Mouse (Mus musculus): ENCODE results near the gene Fam124a. TPM values are rescaled to one million over a fixed set of nuclear protein-coding genes. Genes with fewer than 3 reads are reported as not detected.

Gene Fam124a
- total and polyA plus RNA-seq, 2 experiments from 2014 or later, result 5.0 to 19.6 TPM

GRCm38 (mm10) chr14:62585338-62585737 lies 29.8 kb downstream of the Fam124a start:
- WGBS, result 54% methylated on average over 3 of the region's 3 CpGs
- Histone ChIP-seq H3K4me3 (ENCODE audit: low read depth, low read length) (no peak overlapping the region), H3K4me2 (ENCODE audit: low read depth, low read length) (no peak overlapping the region), H3K9ac (replicated peaks; ENCODE audit: low read depth, low read length) (no peak overlapping the region), H3K4me1 (ENCODE audit: control insufficient read depth, insufficient read depth) (no peaks in the 10 kb centered on the region), H3K27me3 (ENCODE audit: control insufficient read depth, insufficient read depth, low read length) (no peaks in the 10 kb centered on the region), H3K36me3 (replicated peaks; ENCODE audit: control insufficient read depth, insufficient read depth, low read length) (no peaks in the 10 kb centered on the region), H3K27ac (ENCODE audit: low read depth) (no peak overlapping the region), H3K9me3 (replicated peaks; ENCODE audit: control insufficient read depth, low read length) (no peaks in the 10 kb centered on the region)
- TF ChIP-seq CTCF (IDR thresholded peaks at IDR 0.05; ENCODE audit: low read depth) (no peak), EP300 (IDR thresholded peaks at IDR 0.05; ENCODE audit: low read depth) (no peak)
- ATAC-seq (ENCODE audit: insufficient read depth, low read depth) (no peak), DNase-seq (ENCODE audit: low spot score) (no peak)

- 83% methylated on average over 6 of the region's 6 CpGs for WGBS
- Histone ChIP-seq H3K9me3 (replicated peaks; ENCODE audit: control insufficient read depth, low read length) (no peaks in the 10 kb centered on the region), H3K4me1 (ENCODE audit: control insufficient read depth, insufficient read depth) (no peaks in the 10 kb centered on the region), H3K4me3 (ENCODE audit: low read depth, low read length) (no peak overlapping the region), H3K4me2 (ENCODE audit: low read depth, low read length) (no peak overlapping the region), H3K9ac (replicated peaks; ENCODE audit: low read depth, low read length) (no peak overlapping the region), H3K27ac (ENCODE audit: low read depth) (no peak overlapping the region), H3K36me3 (replicated peaks; ENCODE audit: control insufficient read depth, insufficient read depth, low read length) (no peaks in the 10 kb centered on the region), H3K27me3 (ENCODE audit: control insufficient read depth, insufficient read depth, low read length) (no peaks in the 10 kb centered on the region)
- TF ChIP-seq EP300 (IDR thresholded peaks at IDR 0.05; ENCODE audit: low read depth) (no peak), CTCF (IDR thresholded peaks at IDR 0.05; ENCODE audit: low read depth) (no peak)
- DNase-seq (ENCODE audit: low spot score), result no peak
- ATAC-seq (ENCODE audit: insufficient read depth, low read depth), result no peak
These were observed 44.6 kb downstream of the Fam124a start for GRCm38 (mm10) chr14:62600109-62600522.

GRCm38 (mm10) chr14:62602271-62602670 lies 46.7 kb downstream of the Fam124a start:
- H3K27ac ChIP-seq (ENCODE audit: low read depth), result no peak overlapping the region
- 41% methylated on average over 1 of the region's 1 CpGs for WGBS
- no peak for ATAC-seq (ENCODE audit: insufficient read depth, low read depth)

GRCm38 (mm10) chr14:62602869-62603268 lies 47.3 kb downstream of the Fam124a start:
- 69% methylated on average over 1 of the region's 1 CpGs for WGBS
- DNase-seq (ENCODE audit: low spot score), result no peak
- H3K4me3 ChIP-seq (ENCODE audit: low read depth, low read length), result no peak overlapping the region
- H3K4me2 ChIP-seq (ENCODE audit: low read depth, low read length), result no peak overlapping the region
- ATAC-seq (ENCODE audit: insufficient read depth, low read depth), result no peak
- H3K36me3 ChIP-seq (replicated peaks; ENCODE audit: control insufficient read depth, insufficient read depth, low read length), result no peaks in the 10 kb centered on the region
- no peaks in the 10 kb centered on the region for H3K27me3 ChIP-seq (ENCODE audit: control insufficient read depth, insufficient read depth, low read length)
- H3K9ac ChIP-seq (replicated peaks; ENCODE audit: low read depth, low read length), result no peak overlapping the region
- H3K4me1 ChIP-seq (ENCODE audit: control insufficient read depth, insufficient read depth), result no peaks in the 10 kb centered on the region
- no peak overlapping the region for H3K27ac ChIP-seq (ENCODE audit: low read depth)
- TF ChIP-seq CTCF (IDR thresholded peaks at IDR 0.05; ENCODE audit: low read depth) (no peak), EP300 (IDR thresholded peaks at IDR 0.05; ENCODE audit: low read depth) (no peak)
- H3K9me3 ChIP-seq (replicated peaks; ENCODE audit: control insufficient read depth, low read length), result no peaks in the 10 kb centered on the region

More at GRCm38 (mm10) chr14:62602271-62602670, 46.7 kb downstream of the Fam124a start:
- DNase-seq (ENCODE audit: low spot score), result no peak
- no peak overlapping the region for H3K9ac ChIP-seq (replicated peaks; ENCODE audit: low read depth, low read length)
- no peaks in the 10 kb centered on the region for H3K36me3 ChIP-seq (replicated peaks; ENCODE audit: control insufficient read depth, insufficient read depth, low read length)
- no peaks in the 10 kb centered on the region for H3K4me1 ChIP-seq (ENCODE audit: control insufficient read depth, insufficient read depth)
- no peaks in the 10 kb centered on the region for H3K9me3 ChIP-seq (replicated peaks; ENCODE audit: control insufficient read depth, low read length)
- H3K4me2 ChIP-seq (ENCODE audit: low read depth, low read length), result no peak overlapping the region
- TF ChIP-seq CTCF (IDR thresholded peaks at IDR 0.05; ENCODE audit: low read depth) (no peak), EP300 (IDR thresholded peaks at IDR 0.05; ENCODE audit: low read depth) (no peak)
- no peaks in the 10 kb centered on the region for H3K27me3 ChIP-seq (ENCODE audit: control insufficient read depth, insufficient read depth, low read length)
- H3K4me3 ChIP-seq (ENCODE audit: low read depth, low read length), result no peak overlapping the region

- Histone ChIP-seq H3K36me3 (replicated peaks; ENCODE audit: control insufficient read depth, insufficient read depth, low read length) (no peaks in the 10 kb centered on the region), H3K27ac (ENCODE audit: low read depth) (no peak overlapping the region), H3K9me3 (replicated peaks; ENCODE audit: control insufficient read depth, low read length) (no peaks in the 10 kb centered on the region), H3K27me3 (ENCODE audit: control insufficient read depth, insufficient read depth, low read length) (no peaks in the 10 kb centered on the region), H3K4me2 (ENCODE audit: low read depth, low read length) (no peak overlapping the region), H3K4me3 (ENCODE audit: low read depth, low read length) (no peak overlapping the region), H3K9ac (replicated peaks; ENCODE audit: low read depth, low read length) (no peak overlapping the region), H3K4me1 (ENCODE audit: control insufficient read depth, insufficient read depth) (no peaks in the 10 kb centered on the region)
- WGBS, result 66% methylated on average over 8 of the region's 8 CpGs
- no peak for ATAC-seq (ENCODE audit: insufficient read depth, low read depth)
- no peak for DNase-seq (ENCODE audit: low spot score)
- TF ChIP-seq CTCF (IDR thresholded peaks at IDR 0.05; ENCODE audit: low read depth) (peak; percentile 42), EP300 (IDR thresholded peaks at IDR 0.05; ENCODE audit: low read depth) (no peak)
These were observed 52.3 kb downstream of the Fam124a start for GRCm38 (mm10) chr14:62607791-62608196.

GRCm38 (mm10) chr14:62609904-62610303 lies 54.4 kb downstream of the Fam124a start:
- H3K9me3 ChIP-seq (replicated peaks; ENCODE audit: control insufficient read depth, low read length), result no peaks in the 10 kb centered on the region
- DNase-seq (ENCODE audit: low spot score), result no peak
- H3K4me2 ChIP-seq (ENCODE audit: low read depth, low read length), result no peak overlapping the region
- H3K27ac ChIP-seq (ENCODE audit: low read depth), result no peak overlapping the region
- no peaks in the 10 kb centered on the region for H3K27me3 ChIP-seq (ENCODE audit: control insufficient read depth, insufficient read depth, low read length)
- ATAC-seq (ENCODE audit: insufficient read depth, low read depth), result no peak
- no peaks in the 10 kb centered on the region for H3K4me1 ChIP-seq (ENCODE audit: control insufficient read depth, insufficient read depth)
- 49% methylated on average over 3 of the region's 3 CpGs for WGBS
- H3K9ac ChIP-seq (replicated peaks; ENCODE audit: low read depth, low read length), result no peak overlapping the region
- no peak overlapping the region for H3K4me3 ChIP-seq (ENCODE audit: low read depth, low read length)
- no peak for TF ChIP-seq CTCF (IDR thresholded peaks at IDR 0.05; ENCODE audit: low read depth)
- TF ChIP-seq EP300 (IDR thresholded peaks at IDR 0.05; ENCODE audit: low read depth), result no peak
- no peaks in the 10 kb centered on the region for H3K36me3 ChIP-seq (replicated peaks; ENCODE audit: control insufficient read depth, insufficient read depth, low read length)
